Mouse (Mus musculus): ENCODE data around the gene E2f4.

The E2f4 gene

DNA sequence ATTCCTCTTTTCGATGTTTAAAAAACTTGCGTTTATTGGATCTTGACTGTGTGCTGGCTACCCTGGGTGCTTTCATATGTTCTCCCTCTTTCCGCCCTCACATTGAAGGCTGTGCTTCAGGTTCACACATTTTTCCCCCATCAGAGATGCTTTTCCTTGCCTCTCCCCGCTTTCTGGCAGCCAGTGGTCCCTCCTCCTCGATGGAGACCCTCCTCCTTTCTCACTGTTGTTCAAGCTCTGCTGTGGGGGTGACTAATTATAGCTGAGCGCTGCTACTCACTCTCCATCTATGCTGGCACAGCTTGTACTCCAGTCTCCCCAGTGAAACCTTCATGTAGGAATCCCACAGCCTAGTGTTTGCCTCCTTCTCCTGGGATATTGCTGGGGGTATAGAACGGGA, 52.7 kb downstream of the E2f4 start:
- DNase-seq, result no peak

- DNase-seq, result no peak
These were observed 56.2 kb downstream of the E2f4 start for GRCm38 (mm10) chr8:105353583-105354135.

DNA sequence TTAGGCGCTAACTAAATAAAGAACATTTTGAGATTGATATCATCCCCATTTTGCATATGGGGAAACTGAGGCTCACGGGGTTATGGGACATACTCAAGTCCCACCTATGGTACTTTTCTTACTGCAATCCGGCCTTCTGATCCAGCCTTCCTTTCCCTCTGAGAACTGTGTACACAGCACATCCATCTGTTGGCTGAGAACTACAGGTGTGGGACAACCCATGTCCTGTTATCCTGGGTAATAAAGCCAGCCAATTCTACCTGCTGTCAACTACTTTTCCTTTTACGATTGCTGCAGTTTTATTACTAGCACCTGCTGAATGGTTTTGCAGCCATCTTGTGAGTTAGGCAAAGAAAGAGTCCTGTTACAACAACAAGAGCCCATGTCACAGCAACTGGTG, 57.1 kb downstream of the E2f4 start:
- DNase-seq, result no peak
